Mouse (Mus musculus): ENCODE measurements at regions not wholly inside any gene's neighbourhood (a gene's known extent, or its start where the extent isn't known, plus 50 kb on each side); places are given as distances from the start of the nearest gene placed in this dataset.
A peak's percentile ranks its signal among the peaks of the same experiment; 100 is the strongest.

DNA sequence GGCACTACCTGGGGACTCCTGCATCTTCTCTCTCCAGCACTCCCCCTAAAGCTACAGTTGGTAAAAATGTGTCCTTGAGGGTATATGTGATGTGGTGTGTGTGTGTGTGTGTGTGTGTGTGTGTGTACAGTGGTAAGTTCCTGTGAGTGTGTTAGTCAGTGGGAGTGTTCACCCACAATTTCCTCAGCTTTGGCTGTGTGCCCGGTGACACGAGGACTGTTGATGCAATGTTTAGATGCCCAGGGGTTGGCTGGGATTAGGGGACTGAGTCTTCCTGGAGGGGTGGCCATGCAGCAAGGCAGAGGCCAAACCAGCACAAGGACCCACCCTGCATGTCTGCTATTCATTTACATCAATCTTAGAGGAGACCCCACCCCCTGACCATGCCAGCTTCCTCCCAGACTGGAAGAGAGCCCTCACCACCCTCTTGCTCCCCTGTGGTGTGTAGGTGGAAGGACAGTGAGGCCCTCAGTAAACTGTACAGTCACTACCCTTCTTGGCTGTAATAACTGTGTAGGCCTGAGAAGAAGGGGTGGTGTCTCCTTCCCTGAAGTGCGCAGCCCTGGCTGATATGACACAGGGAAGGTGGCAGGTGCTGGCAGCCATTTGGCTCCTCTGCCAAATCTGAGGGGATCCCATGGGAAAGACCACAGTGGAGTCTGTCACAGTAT is 75.8 kb upstream of the Gm26897 start:
- DNase-seq (ENCODE audit: low spot score): no peak

DNA sequence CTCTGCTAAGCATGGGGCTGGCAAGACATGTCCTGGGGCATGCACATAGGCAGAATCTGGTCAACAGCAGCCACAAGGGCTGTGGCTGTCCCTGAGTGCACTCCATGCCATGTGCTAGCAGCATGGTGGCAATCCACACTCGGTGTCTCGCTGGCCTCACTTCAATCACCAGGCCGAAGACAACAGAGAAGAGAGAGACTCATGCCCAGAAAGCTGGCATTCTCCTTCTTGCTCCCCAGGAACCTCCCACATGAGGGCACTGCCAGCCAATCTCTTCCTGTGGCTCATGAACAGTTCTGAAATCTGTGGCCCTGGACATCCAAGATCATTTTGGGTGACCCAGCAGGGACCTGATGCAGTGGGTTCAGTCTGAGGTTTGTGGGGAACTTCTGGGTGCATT is 74.5 kb upstream of the Gm26897 start:
- no peak for DNase-seq (ENCODE audit: low spot score)

DNA sequence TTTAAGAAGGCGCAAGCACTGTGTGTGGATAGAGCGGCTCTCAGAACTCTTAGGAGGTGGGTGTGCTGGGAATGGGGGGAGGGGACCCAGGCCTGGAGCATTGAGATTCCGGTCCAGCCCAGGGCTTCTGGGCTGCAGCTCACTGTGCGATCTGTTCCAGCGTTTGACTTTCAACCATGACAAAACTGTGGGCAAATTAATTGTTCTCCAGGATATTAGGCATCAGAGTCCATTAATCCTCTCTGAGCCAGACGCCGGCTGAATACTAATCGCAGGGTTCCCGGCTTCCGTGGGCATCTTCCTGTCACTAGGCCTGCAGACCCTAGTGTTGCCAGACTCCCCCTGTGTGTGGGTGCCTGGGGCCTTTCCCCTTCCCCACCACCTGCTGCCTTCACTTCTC is 73.3 kb upstream of the Gm26897 start:
- no peak for DNase-seq (ENCODE audit: low spot score)

DNA sequence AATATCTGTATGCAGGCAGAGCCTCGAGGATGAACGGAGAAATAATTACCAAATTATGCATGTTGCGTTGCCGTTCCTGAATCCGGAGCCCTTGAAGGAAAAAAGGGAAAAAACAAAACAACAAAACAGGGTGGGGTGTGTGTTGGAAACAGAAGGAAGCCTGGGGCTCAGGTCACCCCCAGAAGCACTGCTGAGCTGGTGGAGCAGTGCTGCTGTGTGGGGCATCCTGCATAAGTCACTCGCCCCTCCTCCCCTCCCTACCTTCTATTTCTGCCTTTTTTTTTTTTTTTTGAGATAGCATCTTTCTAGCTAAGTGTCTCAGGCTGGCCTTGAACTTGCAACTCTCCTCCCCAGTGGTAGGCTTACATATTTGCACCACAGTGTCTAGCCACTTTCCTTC is 72.8 kb upstream of the Gm26897 start:
- no peak for DNase-seq (ENCODE audit: low spot score)

DNA sequence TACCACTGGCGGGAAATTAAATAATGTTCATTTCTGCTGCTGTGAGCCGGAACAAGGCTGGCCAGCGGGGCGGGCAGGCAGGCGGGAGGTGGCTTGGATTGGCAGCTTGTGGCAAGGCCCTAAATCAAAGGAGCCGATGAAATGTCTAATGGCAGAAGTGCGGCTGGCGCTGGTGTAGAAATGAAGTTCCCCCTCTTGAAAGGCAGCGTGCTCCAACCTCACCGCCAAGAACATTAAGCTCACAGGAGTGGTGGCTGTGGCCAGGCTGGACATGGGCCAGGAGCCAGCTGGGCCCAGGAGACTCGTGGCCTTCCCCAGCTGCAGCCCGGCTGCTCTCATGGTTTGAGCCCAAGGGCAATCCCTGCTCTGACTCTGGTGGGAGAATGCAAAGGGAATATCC is 71.8 kb upstream of the Gm26897 start:
- DNase-seq (ENCODE audit: low spot score): no peak

DNA sequence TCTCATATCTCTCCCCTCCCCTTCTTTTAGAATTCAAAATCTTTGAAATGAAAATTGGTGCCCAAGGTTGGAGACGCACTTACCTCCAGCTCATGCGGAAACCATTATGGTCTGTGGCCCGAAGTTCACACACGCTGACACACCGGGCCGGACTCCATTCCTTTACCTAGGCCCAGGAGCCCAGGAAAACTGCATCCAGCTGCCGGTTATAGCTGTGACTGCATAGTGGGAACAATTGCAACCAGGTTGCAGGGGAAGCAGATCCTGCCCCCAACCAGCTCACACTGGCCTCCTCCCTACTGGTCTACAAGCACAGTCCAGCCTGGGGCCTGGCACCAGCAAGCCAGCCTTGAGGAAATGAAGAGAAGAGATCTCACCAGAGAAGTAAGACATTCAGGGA is 69.9 kb upstream of the Gm26897 start:
- DNase-seq (ENCODE audit: low spot score): no peak

DNA sequence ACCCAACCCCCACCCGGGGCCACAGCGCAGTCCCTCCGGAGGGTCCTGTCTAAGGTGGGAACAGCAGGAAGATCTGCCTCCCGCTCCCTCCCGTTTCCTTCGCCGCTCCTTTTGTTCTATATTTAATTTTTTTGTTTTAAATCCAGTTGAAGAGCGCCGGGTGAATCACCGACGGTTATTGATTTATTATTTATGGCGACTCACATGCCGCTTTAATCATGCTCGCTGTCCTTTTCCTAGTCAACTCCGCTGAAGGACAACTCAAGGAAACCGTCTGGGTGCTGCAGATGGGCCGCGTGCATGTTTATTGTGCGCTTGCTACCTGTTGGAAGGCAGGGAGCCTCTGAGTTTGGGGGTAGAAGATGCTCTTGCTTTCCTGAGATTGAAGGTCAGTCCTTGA is 68.3 kb upstream of the Gm26897 start:
- no peak for DNase-seq (ENCODE audit: low spot score)

DNA sequence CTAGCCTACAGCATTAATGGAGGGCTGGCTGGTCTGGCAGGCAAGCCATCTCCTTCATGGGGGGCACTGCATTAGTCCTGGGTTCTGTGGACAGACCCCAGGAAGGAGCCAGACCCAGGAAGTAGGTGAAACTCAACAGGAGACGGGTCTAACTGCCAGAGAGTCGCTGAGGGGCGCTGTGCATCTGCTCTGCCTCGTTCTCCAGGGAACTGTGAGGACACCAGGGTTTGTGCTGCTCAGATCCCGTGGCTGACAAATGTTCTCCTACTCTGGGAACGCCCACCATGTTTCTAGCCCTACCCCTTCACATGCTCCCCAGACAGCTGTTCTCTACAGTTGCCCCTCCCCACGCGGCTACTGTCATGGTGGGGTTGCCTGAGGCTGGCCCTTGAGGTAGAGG is 67.7 kb upstream of the Gm26897 start:
- no peak for DNase-seq (ENCODE audit: low spot score)

DNA sequence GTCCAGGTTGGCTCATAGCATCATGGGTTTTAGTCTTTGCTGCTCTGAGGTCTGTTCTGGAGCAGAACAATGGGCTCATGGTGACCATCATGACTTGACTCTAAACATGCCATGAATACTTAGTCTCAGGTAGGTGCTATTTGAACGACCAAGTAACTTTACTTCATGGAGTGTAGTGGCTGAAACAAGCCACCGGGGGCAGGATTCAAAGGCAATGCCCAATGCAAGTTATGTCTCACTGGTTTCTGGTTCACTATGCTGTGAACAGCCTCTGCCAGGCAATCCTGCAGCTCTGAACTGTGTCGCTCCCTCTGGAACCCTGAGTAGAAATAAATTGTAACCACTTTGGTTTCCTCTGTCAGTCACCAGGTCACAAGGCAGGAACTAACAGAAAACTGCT is 65.8 kb upstream of the Gm26897 start:
- DNase-seq (ENCODE audit: low spot score): no peak

DNA sequence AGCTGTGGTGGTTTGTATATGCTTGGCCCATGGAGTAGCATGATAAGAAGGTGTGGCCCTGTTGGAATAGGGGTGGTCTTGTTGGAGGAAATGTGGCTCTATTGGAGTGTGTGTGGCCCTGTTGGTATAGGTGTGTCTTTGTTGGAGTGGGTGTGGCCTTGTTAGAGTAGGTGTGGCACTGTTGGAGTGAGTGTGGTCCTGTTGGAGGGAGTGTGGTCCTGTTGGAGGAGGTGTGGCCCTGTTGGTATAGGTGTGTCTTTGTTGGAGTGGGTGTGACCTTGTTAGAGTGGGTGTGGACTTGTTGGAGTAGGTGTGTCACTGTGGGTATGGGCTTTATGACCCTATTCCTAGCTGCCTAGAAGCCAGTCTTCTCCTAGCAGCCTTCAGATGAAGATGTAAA is 64.6 kb upstream of the Gm26897 start:
- no peak for DNase-seq (ENCODE audit: low spot score)

DNA sequence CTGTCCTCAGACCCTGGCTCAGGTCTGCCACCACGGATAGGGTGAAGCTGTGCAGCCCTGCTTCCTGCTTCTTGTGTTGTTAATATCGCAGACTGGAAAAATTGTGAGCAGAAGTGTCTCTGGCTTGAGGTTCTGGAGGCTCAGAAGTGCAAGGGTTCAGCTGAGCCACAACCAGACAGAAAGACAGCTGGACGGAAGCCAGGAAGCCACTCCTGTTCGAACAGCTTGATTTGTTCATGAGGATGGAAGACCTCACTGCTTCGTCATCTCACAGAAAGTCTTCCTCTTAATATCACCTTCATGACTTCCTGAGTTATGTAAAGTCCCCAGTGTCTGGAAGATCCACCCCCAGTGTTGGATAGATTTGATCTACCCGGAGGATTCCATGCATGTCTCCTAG is 62.0 kb upstream of the Gm26897 start:
- DNase-seq (ENCODE audit: low spot score): no peak

DNA sequence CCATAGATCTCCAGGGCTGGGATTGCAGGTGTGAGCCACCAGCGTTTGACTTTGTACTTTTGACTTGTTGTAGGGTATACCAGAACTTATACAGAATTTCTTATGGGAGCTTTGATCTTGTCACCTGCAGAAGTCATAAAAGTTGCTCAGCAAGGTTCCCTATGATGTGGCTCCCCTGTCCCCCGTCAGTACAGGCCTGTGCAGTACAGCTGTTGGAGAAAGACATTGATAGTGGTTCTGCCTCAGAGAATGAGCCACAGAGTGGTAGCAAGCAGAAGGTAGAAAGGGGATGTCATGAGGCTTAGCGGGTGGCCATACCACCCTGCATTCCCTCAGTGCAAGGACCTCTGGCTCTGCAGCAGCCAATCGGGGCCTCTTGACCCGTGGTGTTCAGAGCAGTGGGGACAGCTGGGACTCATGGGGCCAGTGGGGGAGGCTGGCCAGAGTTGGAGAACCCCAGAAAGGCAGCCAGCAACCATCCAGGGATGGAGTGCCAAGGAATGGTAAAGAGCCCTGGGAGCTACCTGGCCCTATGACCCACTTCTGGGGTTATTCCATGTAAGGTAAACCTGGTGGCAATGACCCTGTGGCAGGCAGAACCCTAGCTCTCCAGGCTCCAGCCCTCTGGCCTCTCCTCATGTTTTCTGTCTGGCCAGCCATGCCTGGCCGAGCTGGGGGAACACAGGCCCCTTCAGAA is 58.6 kb upstream of the Gm26897 start:
- DNase-seq (ENCODE audit: low spot score): no peak

DNA sequence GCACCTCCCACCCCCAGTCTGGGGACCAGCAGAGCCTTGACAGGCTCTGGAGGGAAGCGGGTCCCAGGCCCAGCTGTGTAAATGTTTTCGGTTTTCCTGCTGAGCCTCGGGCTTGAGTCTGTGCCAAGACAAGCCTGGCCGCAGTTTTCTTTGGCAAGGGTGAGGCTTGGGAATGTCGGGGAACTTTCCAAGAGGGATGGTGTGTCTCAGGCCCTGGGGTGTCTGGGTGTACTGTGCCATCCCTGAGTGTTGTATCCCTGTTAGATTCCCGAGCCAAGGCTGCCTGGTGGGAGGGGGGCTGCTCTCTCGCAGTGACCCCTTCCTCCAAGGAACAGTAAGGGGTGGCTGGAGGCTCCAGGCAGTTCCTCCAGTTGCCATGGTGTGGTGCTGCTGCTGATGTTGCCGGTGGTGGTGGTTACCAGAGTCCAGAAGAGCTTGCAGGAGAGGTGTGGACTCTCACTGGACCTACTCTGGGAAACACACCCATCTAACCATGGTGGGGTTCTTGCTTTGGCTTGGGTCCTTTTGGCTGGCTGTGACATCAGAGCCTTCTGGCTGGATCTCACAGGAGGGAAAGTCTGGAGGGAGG is 58.0 kb upstream of the Gm26897 start:
- peak; percentile 37 for DNase-seq (ENCODE audit: low spot score)

DNA sequence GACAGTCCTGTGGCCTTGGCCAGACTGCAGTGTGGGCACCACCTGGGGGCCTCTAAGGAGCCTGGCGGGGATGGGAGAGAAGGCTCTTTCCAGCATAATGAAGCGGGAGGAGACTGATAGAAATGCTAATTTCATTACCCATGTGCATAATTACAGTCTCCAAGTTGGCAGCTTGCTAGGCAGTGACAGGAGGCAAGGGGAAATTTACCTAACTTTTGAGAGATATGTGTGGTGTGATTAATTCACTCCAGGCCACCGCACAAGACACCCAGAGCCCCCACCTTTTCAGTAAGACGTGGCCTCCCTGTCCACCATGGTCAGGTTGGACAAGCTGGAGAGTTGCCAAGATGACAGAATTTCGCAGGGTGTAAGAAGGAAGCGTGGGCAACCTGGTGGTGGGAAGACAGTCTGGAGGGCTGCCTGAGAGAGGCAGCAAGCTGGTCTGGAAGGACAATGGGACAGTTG is 55.8 kb upstream of the Gm26897 start:
- DNase-seq (ENCODE audit: low spot score): peak; percentile 52

DNA sequence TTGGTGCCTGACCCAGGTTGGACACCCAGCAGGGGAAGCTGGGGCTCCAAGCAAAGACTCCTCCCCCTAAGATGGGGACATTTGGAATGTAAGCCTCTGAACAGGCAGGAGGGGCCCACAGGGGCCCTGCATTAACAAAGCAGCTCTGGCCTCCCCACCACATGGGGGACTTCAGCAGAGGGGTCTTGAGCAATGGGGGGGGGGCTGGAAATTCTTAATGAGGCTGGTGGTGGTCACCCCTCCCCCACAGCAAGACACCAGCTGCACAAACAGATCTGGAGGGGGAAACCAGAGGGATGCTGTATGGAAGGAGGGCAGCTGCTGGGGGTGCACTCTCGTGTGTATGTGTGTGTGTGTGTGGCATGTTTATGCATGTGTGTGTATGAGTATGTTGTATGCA is 55.2 kb upstream of the Gm26897 start:
- no peak for DNase-seq (ENCODE audit: low spot score)

DNA sequence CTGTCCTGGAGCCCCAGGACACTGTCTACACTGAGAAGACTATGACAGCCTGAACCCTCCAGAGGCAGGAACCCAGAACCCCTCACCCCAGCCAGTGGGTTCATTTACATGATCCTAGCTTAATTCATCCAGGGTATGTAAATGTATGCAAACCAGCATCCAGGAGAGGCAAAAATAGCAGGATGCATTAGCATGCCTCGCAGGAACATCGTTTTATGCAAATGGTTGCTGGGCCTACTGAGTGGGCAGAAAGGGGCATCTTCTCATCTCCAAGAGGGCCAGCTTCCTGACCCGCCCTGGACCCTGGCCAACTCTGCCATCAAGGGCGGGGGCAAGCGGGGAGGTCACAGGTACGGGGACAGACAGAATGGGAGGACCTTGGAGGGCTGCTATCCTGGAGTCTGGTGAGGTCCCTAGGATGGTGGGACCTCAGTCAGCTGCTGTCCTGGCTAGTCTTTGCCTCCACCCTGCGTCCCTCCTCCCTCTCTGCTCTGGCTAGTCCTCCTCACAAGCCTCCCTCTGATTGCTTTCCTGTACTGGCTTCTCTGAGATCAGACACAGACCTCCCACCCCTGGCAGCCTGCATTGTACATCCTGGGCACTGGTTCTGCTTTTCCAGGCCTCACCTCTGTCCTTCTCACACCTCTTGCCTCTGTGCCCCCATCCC is 52.2 kb upstream of the Gm26897 start:
- DNase-seq (ENCODE audit: low spot score): no peak

DNA sequence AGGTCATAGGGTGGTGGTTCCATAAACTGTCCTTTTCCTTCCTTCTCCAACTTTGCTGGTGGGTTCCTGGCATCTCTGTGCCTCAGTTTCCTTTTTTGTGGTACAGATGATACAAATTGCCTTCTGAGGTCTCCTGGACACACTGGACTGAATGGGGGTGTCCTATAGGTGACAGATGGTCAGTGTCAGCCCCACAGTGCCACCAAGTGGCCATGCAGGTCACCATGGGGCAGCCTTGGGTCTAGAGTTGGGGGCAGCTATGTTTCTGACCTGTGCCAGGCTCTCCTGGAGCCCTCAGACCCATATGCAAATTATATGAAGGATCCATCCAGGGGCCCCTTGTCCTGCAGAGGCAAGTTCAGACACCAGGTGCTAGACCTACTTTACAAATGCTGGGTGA is 50.8 kb upstream of the Gm26897 start:
- DNase-seq (ENCODE audit: low spot score): no peak

Measured in layer of hippocampus, adult 11-12 months (tissue).